Mouse (Mus musculus) A20 (cell line): ENCODE measurements around the gene Zfp275.
A peak's percentile ranks its signal among the peaks of the same experiment; 100 is the strongest.
"Not testable (repeated sequence)": the region's sequence is repeated elsewhere in the genome, so short reads cannot be mapped to it uniquely, and the experiment has no call there.

ENCODE experiments used
- DNase-seq: peaks from one replicate; pipeline ENCODE4 v3.0.0-alpha.2; 2011; ENCODE audit warnings: low read depth, low spot score

Zfp275 gene

GRCm38 (mm10) chrX:73342483-73342895 lies at the start of gene Zfp275:
Gene Zfp275 (plus strand): TSS chrX:73342621.
- peak; percentile 79 for DNase-seq

GRCm38 (mm10) chrX:73292876-73293275 lies 49.5 kb upstream of the Zfp275 start, which contains the start of the genes Xlr5a and Xlr5c:
Gene Xlr5a (minus strand): TSS chrX:73292976.
Gene Xlr5c (minus strand): TSS chrX:73292976.
- DNase-seq: not testable (repeated sequence)

- not testable (repeated sequence) for DNase-seq
Measured at GRCm38 (mm10) chrX:73295745-73296144, 46.7 kb upstream of the Zfp275 start.

DNA sequence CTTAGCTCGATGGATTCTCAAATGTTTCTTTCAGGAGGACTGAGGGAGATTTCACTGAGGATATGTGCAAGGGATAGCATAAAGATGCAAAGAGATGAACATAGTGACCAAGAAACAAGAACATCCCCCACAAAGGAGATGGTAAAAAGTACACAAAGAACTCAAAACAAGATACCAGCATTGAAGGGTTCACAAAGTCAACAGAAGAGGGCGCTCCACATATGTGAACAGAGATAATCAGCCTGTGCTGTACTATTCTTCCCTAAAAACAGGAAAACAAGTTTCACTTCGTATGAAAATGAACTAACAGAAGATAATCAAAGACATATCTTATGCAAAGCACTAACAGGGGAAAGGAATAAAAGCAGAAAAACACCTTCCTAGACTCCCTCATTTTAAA lies 29.9 kb upstream of the Zfp275 start:
- peak; percentile 43 for DNase-seq

GRCm38 (mm10) chrX:73321029-73321428 lies 21.4 kb upstream of the Zfp275 start:
- no peak for DNase-seq

DNA sequence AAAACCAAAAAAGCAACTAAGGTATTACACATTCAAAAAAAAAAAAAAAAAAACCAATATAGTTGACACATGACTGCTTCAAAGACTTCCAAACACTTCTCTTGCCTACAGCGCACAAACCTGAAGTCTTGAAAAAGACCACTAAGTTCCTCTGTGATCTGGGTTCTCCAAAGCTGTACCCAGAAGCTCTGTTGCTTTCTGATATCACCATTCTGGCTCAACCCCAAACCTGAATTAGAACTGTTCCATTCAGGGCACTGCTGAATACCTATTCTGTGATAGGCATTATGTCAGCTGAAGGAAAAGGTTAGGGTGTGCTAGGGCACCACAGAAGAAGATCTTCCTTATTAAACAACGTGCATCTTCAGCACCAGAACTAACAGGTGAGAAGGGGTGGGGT lies 15.2 kb upstream of the Zfp275 start:
- no peak for DNase-seq

DNA sequence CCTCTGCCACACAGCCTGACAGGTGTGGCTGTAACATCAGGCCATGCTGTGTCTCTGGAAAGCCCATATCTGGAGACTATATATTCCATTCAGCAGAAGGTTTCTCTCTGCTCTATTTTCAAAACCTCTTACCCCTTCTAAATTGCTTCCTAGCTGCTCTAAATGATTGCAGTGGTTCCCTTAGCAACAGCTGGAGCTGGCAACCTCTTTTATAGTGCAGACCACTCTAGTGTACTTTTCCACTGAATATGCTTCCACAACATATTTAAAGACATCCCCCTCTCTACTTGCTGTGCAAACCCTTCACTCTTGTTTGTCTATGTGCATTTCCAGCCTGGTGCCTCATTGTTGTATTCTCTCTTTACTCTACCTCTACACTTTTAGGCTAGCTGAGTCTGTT lies 8.9 kb upstream of the Zfp275 start:
- no peak for DNase-seq

DNA sequence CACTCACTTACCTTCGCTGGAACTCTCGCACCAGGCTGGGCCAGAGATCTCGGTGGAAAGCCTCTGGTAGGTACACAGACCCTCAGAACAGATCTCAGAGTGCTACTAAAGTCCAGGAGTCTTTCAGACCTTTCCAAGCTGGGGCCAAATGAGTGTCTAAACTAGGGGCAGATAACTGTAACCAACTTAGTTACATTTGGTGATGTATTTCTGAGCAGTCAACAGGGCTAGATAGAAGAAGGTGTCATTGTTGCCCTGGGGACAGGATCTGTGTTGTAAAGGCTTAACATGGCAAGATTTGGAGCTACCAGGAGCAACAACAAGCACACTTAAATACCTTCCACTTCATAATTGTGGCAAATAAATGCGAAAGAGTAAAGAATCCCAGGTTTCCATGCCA lies 5.7 kb upstream of the Zfp275 start, which contains the start of gene Gm45015:
TSS of gene Gm45015 (minus strand) at position 101 of the 400 bp plus-strand sequence.
- DNase-seq: no peak

DNA sequence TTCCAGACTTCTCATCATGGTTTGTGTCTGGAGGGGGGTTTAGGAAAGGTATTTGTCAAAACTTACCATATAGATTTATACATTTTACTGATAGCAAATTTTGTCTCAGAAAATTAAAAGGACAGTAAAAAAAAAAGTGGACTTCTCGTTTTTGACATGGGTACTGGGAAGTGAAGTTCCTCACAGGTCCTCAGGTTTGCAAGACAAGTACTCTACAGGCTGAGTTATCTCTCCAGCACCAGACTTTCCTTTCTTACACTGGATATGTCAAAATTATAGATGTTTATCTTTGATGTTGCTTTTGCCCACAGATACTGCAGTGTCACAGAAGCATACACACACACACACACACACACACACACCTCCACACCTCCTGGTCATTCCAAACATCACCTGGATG lies 948 bp upstream of the Zfp275 start:
- DNase-seq: no peak

DNA sequence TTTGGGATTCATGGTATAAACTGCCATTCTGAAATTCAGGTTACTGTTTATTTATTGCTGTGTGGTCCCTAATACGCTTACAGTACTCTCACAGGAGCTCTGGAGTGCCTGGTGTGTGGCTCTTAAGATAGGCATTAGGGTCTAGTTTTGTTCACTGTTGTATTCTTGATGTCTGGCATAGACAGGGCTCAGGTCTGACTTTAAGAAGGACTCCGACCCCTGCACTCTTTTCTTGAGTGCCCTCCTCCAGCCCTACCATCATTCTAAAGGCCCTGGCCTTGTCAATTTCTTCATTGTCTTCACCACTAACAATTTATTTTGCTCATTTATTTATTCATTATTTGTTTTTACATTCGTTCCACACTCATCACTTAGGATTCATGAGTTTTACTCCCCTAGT lies 353 bp upstream of the Zfp275 start:
- DNase-seq: no peak

DNA sequence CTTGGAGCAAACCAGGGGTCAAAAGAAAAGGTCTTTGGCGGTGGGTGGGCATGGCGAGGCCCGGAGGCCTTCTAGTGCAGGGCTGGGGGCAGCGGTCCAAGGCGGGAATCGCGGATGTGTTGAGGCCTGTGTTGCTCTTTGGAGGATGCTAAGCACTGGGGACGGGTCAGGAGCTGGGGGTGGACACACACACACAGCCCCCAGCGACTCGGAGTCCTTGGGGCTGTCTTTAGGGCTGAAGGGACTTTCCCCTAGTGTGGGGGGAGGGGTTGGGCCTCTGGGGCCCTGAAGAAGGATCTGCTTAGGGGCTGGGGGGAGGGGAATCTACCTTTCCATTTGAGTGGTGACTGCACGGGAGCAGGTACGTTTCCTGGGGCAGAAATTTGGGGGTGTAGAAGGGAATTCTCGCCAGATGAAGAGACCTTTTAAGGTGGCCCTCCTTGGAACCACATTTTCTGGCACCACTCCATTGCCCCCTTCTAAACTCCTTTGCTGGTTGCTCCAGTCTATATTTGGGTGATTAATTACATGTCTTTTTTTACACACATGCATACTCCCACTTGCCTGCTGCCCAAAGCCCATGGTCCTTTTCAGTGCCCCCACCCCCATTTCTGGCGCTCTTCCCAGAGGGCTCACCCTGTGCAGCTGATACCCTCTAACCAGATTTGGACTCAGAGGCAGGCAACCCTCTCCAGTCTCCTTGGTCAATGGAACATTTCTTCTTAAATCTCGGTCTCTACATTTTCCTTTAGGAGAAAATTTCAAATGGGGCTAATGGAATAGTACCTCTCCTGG lies 717 bp downstream of the Zfp275 start:
- peak; percentile 59 for DNase-seq

GRCm38 (mm10) chrX:73343802-73344201 lies 1.4 kb downstream of the Zfp275 start:
- no peak for DNase-seq

DNA sequence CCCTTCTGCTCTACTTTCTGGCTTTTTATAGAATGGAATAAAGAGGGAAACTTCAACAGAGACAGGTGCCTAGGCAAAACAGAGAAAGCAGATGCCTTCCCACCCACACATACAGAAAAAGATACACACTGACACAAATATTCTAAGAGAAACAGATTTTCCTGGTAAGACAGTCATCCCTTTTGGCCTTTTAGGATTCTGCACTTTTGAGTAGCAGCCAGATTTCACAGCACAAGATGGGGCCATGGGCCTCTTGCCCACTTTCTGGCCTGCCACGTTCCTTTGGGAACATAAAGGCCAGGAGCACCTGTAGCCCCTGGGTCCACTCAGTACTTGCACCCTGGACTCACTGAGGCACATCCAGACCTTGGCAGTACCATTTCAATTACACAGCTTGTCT lies 1.9 kb downstream of the Zfp275 start:
- no peak for DNase-seq

GRCm38 (mm10) chrX:73356163-73356562 lies 13.7 kb downstream of the Zfp275 start:
- DNase-seq: no peak

DNA sequence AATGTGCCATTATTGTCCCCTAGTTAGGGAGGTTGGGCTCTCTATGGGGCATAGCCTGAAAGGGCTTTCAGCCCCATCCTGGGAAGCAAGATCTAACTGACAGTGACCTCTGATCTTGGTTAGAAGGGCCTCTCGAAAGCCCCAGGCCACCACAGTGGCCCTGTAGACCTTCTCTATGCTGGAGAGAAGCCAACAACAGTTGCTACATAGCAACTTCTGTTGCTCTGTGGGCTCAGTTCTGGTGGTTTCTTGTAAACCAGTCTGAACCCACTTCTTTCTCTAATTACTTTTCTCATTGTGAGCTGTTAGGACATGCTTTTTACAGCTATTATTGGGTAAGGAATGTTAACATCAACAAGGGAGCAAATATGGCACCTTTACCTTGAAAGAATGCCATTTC lies 14.3 kb downstream of the Zfp275 start:
- no peak for DNase-seq

- peak; percentile 7 for DNase-seq
Measured at GRCm38 (mm10) chrX:73363291-73363690, 20.9 kb downstream of the Zfp275 start.

GRCm38 (mm10) chrX:73384419-73384818 lies 42.0 kb downstream of the Zfp275 start:
- DNase-seq: no peak

DNA sequence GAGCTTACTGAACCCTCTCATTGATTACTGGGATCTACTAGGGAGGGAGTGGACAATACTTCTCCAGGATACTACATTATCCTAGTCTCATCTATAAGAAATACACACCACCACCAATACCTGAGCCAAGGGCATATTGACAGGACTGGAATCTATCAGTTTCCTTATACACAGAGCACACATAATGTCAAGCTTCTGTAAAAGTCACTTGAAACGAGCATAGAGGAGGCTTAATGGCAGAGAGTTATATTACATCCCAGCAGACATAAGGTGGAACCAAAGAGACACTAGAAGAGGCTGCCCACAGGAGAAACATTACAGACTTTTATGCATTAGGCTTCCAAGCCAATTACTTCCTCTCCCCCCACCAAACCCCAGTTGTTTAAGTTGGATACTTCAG lies 42.5 kb downstream of the Zfp275 start:
- no peak for DNase-seq

- DNase-seq: no peak
Measured at GRCm38 (mm10) chrX:73391481-73391880, 49.1 kb downstream of the Zfp275 start.

- no peak for DNase-seq
Measured at GRCm38 (mm10) chrX:73396446-73396845, 54.0 kb downstream of the Zfp275 start.

- not testable (repeated sequence) for DNase-seq
Measured at GRCm38 (mm10) chrX:73398636-73399035, 56.2 kb downstream of the Zfp275 start, which contains the start of gene Gm18336. Gene Gm18336 (minus strand): TSS chrX:73398736.

DNA sequence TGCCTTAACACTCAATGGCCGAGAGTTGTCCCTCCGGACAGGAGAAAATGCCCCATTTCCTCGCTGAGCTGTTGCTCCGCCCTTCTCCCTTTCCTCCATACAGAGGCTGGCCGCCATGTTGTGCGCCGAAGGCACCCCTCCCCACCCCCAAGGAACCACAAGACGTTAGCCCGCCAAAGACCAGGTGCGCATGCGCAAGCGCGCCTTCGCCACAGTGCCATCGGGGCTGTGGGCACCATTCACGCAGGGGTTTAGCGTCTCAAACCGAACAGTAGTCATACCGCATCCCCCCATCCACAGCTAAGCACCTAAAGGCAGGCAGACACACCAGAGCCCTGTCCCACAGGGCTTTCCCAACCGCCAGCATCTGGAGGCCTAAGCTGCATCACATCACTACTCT lies 58.5 kb downstream of the Zfp275 start:
- DNase-seq: no peak

DNA sequence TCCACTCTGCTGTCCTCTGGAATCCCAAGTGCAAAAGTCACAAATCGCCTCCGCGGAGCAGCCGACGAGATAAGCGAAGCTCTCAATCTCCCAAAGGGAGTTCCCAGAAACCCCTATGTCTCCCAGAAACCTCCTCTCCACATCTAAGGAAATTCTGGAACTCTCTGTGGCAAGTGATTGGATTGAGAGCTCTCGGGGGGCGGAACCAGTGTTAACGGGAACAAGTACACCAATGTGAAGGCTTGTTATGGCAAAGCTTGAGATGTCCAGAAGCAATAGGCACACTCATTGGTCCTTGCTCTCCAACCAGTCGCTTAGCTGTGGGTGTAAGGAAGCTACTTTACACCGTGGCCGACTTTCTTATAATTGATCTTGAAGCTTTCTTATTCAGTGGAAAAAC lies 59.2 kb downstream of the Zfp275 start:
- DNase-seq: no peak
